Mouse (Mus musculus) left cerebral cortex, adult 9 months (tissue): Measurements from ENCODE around the gene Polr1d.

Source experiments
- DNase-seq, 2 experiments: peaks; one replicate each; pipeline ENCODE4 v3.0.0; 2022; ENCODE audit warnings: low spot score in 2 of 2

The Polr1d gene

GRCm38 (mm10) chr5:147076799-147077165 is at the start of gene Polr1d:
Gene Polr1d (plus strand): TSS chr5:147077050.
- no peak for DNase-seq

GRCm38 (mm10) chr5:147031281-147031680 is 45.6 kb upstream of the Polr1d start:
- DNase-seq: no peak

GRCm38 (mm10) chr5:147033155-147033554 is 43.7 kb upstream of the Polr1d start:
- DNase-seq: no peak

GRCm38 (mm10) chr5:147034283-147034682 is 42.6 kb upstream of the Polr1d start:
- no peak for DNase-seq

- DNase-seq: no peak
These were observed 41.5 kb upstream of the Polr1d start for GRCm38 (mm10) chr5:147035301-147035700.

- DNase-seq: no peak
These were observed 40.8 kb upstream of the Polr1d start for GRCm38 (mm10) chr5:147036028-147036427.

GRCm38 (mm10) chr5:147036661-147037060 is 40.2 kb upstream of the Polr1d start:
- no peak for DNase-seq

- no peak for DNase-seq
These were observed 39.2 kb upstream of the Polr1d start for GRCm38 (mm10) chr5:147037601-147038000.

GRCm38 (mm10) chr5:147039394-147039793 is 37.5 kb upstream of the Polr1d start:
- DNase-seq: no peak

- DNase-seq: no peak
These were observed 34.6 kb upstream of the Polr1d start for GRCm38 (mm10) chr5:147041965-147042937.

GRCm38 (mm10) chr5:147043240-147043844 is 33.5 kb upstream of the Polr1d start:
- peak in 1 of 2 experiments; percentile 39 for DNase-seq

GRCm38 (mm10) chr5:147045311-147045710 is 31.5 kb upstream of the Polr1d start:
- no peak for DNase-seq

- DNase-seq: no peak
These were observed 30.9 kb upstream of the Polr1d start for GRCm38 (mm10) chr5:147045929-147046328.

GRCm38 (mm10) chr5:147049544-147050209 is 27.2 kb upstream of the Polr1d start:
- no peak for DNase-seq

GRCm38 (mm10) chr5:147050816-147051499 is 25.9 kb upstream of the Polr1d start:
- DNase-seq: no peak

- no peak for DNase-seq
These were observed 25.1 kb upstream of the Polr1d start for GRCm38 (mm10) chr5:147051500-147052308.

- DNase-seq: no peak
These were observed 24.6 kb upstream of the Polr1d start for GRCm38 (mm10) chr5:147052309-147052558.

- DNase-seq: no peak
These were observed 23.8 kb upstream of the Polr1d start for GRCm38 (mm10) chr5:147053071-147053470.

- DNase-seq: no peak
These were observed 23.4 kb upstream of the Polr1d start for GRCm38 (mm10) chr5:147053481-147053880.

- no peak for DNase-seq
These were observed 22.5 kb upstream of the Polr1d start for GRCm38 (mm10) chr5:147054328-147054727.

- no peak for DNase-seq
These were observed 22.0 kb upstream of the Polr1d start for GRCm38 (mm10) chr5:147054747-147055270.
